Mouse (Mus musculus): Measurements from ENCODE around the gene Cabin1.

GRCm38 (mm10) chr10:75776562-75776961 lies 12.4 kb upstream of the Cabin1 start:
- TF ChIP-seq CHD2 (IDR thresholded peaks at IDR 0.05; ENCODE audit: low read depth, low read length): no peak
- no peak for TF ChIP-seq MAFK (IDR thresholded peaks at IDR 0.05; ENCODE audit: insufficient read depth, low read depth, low read length)
